Mouse (Mus musculus) heart, postnatal 0 days (tissue): Measurements from ENCODE around the gene Bbx. TPM values are rescaled to one million over a fixed set of nuclear protein-coding genes. Genes with fewer than 3 reads are reported as not detected.
A peak's percentile ranks its signal among the peaks of the same experiment; 100 is the strongest.

Experiments used
- ATAC-seq: fragments of 200-750 bp; cut with Nextera tagmentation; 2 replicates; pipeline ENCODE4 v1.8.0; 2017; ENCODE audit warnings: low read depth, moderate number of reproducible peaks, moderate library complexity; ENCODE audit not compliant: insufficient read depth
- DNase-seq: peaks from one replicate; pipeline ENCODE4 v3.0.0-alpha.2; 2016; ENCODE audit warnings: low spot score
- H3K27ac ChIP-seq: fragments of 300-500 bp; sonication (generic); 2 replicates; pipeline ENCODE4 v1.5.1; 2014; ENCODE audit warnings: low read depth, mild to moderate bottlenecking
- H3K27me3 ChIP-seq: fragments of 300-500 bp; sonication (generic); 2 replicates; pipeline ENCODE4 v1.6.1; 2014; ENCODE audit warnings: low read length, mixed read lengths; ENCODE audit not compliant: control insufficient read depth, insufficient read depth
- H3K36me3 ChIP-seq: fragments of 300-500 bp; sonication (generic); replicated peaks from 2 replicates; pipeline ENCODE4 v1.6.1; 2014; ENCODE audit warnings: low read length, mixed read lengths; ENCODE audit not compliant: control insufficient read depth, insufficient read depth
- H3K4me1 ChIP-seq: fragments of 300-500 bp; sonication (generic); 2 replicates; pipeline ENCODE4 v1.6.1; 2014; ENCODE audit warnings: antibody characterized with exemption; ENCODE audit not compliant: control insufficient read depth, insufficient read depth
- H3K4me2 ChIP-seq: fragments of 300-500 bp; sonication (generic); 2 replicates; pipeline ENCODE4 v1.6.1; 2014; ENCODE audit warnings: low read depth, mild to moderate bottlenecking, low read length, moderate library complexity
- H3K4me3 ChIP-seq: fragments of 300-500 bp; sonication (generic); 2 replicates; pipeline ENCODE4 v1.5.1; 2014; ENCODE audit warnings: low read depth, low read length
- H3K9ac ChIP-seq: fragments of 300-500 bp; sonication (generic); replicated peaks from 2 replicates; pipeline ENCODE4 v1.6.1; 2014; ENCODE audit warnings: low read depth, low read length, mixed read lengths
- H3K9me3 ChIP-seq: fragments of 300-500 bp; sonication (generic); replicated peaks from 2 replicates; pipeline ENCODE4 v1.6.1; 2016; ENCODE audit warnings: low read length; ENCODE audit not compliant: control insufficient read depth
- CTCF ChIP-seq: IDR thresholded peaks from 2 replicates; pipeline ENCODE4 v1.5.1; 2016; ENCODE audit warnings: antibody characterized with exemption, control low read depth, low read depth
- EP300 ChIP-seq: IDR thresholded peaks from 2 replicates; pipeline ENCODE4 v1.6.1; 2016; ENCODE audit warnings: antibody characterized with exemption, low read depth
- whole genome bisulfite sequencing: fragments of 180-500 bp; shearing (Covaris S2); extraction: QIAGEN DNeasy Blood & Tissue Kit; methylation state at CpG from one replicate; pipeline ENCODE4 v1.1.7; 2014; 5-methylcytosine and 5-hydroxymethylcytosine counted together
- polyA plus RNA-seq: library from polyadenylated mRNA; unstranded; fragments of >200 nt; fragmentation: Nextera tagmentation; extraction: Ambion mirVana; gene quantifications from 2 replicates; pipeline ENCODE4 v1.2.1, GENCODE M21; 2015
- total RNA-seq: library from RNA; depleted of rRNA; stranded (reverse); fragments of >200 nt; gene quantifications from 2 replicates; pipeline ENCODE4 v1.2.3, GENCODE M21; 2014; ENCODE audit warnings: low replicate concordance

Bbx gene
- total and polyA plus RNA-seq, 2 experiments from 2014 or later = 17.4 to 20.3 TPM

GRCm38 (mm10) chr16:50428871-50429691 lies 3.1 kb downstream of the Bbx start:
- no peak for TF ChIP-seq CTCF
- TF ChIP-seq EP300 = no peak
- WGBS = 10% methylated on average over 23 of the region's 23 CpGs
- Histone ChIP-seq H3K9me3 (no peaks in the 10 kb centered on the region), H3K4me3 (peak overlapping the region; percentile 99), H3K9ac (peak overlapping the region; percentile 85), H3K36me3 (no peaks in the 10 kb centered on the region), H3K4me1 (no peaks in the 10 kb centered on the region), H3K4me2 (peak overlapping the region; percentile 100), H3K27me3 (no peaks in the 10 kb centered on the region), H3K27ac (0 out of 2 replicates have a peak overlapping the region, but pooled peaks have one; percentile 64)
- DNase-seq = no peak
- ATAC-seq = no peak

DNA sequence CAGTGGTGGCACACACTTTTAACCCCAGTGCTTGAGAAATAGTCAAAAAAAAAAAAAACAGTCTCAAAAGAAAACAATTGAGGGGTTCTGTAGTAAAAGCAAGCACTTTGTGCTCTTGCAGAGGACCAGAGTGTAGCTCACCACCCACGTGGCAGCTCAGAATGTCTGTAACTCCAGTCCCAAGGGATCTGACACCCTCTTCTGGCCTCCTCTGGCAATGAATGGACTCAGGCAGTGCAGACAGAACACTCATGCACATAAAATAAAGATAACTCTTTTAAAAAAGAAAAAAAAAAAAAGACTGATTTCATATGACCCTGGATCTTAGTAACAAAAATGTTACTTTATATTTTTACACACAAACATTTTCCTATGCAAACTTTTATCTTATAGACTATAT lies 12.1 kb downstream of the Bbx start:
- DNase-seq = no peak
- no peak overlapping the region for H3K4me2 ChIP-seq
- TF ChIP-seq EP300 (no peak), CTCF (0 out of 2 replicates have a peak, but pooled peaks have one; percentile 15)
- no peak overlapping the region for H3K9ac ChIP-seq
- WGBS = 27% methylated on average over 1 of the region's 1 CpGs
- H3K27ac ChIP-seq = no peak overlapping the region
- no peak overlapping the region for H3K4me3 ChIP-seq
- H3K4me1 ChIP-seq = no peaks in the 10 kb centered on the region
- no peak for ATAC-seq
- no peaks in the 10 kb centered on the region for H3K9me3 ChIP-seq
- H3K27me3 ChIP-seq = no peaks in the 10 kb centered on the region
- H3K36me3 ChIP-seq = 0 out of 2 replicates have a peak, but pooled peaks cover 5% of the 10 kb centered on the region

DNA sequence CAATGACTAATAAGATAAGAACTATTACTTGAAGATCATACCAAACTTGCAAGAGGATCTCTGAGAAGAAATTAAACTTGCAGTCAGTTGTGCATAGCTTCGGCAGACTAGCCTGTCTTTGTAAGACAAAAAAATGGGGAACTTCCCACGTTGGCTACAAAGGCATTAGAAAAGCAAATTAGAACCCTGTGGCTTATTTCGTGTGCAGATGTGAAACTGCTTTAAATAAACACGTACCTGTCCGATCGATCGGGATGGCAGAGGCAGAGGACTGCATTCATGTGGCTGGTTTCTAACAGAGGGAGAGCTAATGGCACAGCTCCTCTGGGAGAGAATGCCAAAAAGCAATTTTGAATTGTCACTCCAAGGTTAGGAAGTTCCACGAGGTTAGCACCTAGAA lies 16.8 kb downstream of the Bbx start:
- ATAC-seq (no peak), DNase-seq (no peak)
- 79% methylated on average over 8 of the region's 8 CpGs for WGBS
- Histone ChIP-seq H3K4me2 (no peak overlapping the region), H3K9me3 (no peaks in the 10 kb centered on the region), H3K36me3 (0 out of 2 replicates have a peak, but pooled peaks cover 5% of the 10 kb centered on the region), H3K27me3 (no peaks in the 10 kb centered on the region), H3K4me1 (no peaks in the 10 kb centered on the region), H3K4me3 (no peak overlapping the region), H3K9ac (no peak overlapping the region), H3K27ac (no peak overlapping the region)
- TF ChIP-seq CTCF = no peak
- TF ChIP-seq EP300 = no peak

- Histone ChIP-seq H3K4me3 (no peak overlapping the region), H3K36me3 (no peaks in the 10 kb centered on the region), H3K9ac (no peak overlapping the region), H3K4me1 (peaks cover 5% of the 10 kb centered on the region; the same call in 1 of the 2 replicates), H3K9me3 (no peaks in the 10 kb centered on the region), H3K27ac (no peak overlapping the region), H3K27me3 (no peaks in the 10 kb centered on the region), H3K4me2 (no peak overlapping the region)
- TF ChIP-seq CTCF = no peak
- TF ChIP-seq EP300 = no peak
- 11% methylated on average over 5 of the region's 5 CpGs for WGBS
- DNase-seq = no peak
- ATAC-seq = no peak
These were observed 29.3 kb downstream of the Bbx start for GRCm38 (mm10) chr16:50402851-50403250.

DNA sequence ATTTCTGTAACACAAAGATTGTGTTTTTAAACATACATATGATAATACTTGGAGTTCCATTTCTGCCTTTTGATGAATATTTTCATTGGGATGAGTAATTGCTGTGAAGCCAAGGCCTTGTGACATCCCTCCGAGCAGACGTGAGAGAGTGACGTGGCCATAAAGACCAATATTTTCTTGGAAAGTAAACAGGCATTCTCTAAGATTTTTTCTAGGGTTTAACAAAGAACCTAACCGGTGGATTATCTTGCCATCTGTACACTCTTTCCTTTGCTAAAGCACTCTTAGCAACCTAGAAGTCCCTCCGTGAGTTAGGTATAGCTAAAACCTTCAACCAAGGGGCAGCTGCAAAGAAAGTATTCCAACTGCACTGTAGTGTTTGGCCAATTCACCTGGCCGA lies 32.4 kb downstream of the Bbx start:
- Histone ChIP-seq H3K9ac (no peak overlapping the region; the same call in 1 of the 2 replicates), H3K4me2 (no peak overlapping the region), H3K4me1 (peaks cover 5% of the 10 kb centered on the region; the same call in 1 of the 2 replicates), H3K27me3 (no peaks in the 10 kb centered on the region), H3K36me3 (no peaks in the 10 kb centered on the region), H3K9me3 (no peaks in the 10 kb centered on the region), H3K27ac (peak overlapping the region; percentile 34; the same call in 1 of the 2 replicates), H3K4me3 (no peak overlapping the region)
- DNase-seq (no peak), ATAC-seq (no peak)
- WGBS = 64% methylated on average over 6 of the region's 6 CpGs
- TF ChIP-seq EP300 = no peak
- no peak for TF ChIP-seq CTCF
